Mouse (Mus musculus) liver, embryonic 11.5 days (tissue): ENCODE measurements around the gene Rsph14. TPM values are rescaled to one million over a fixed set of nuclear protein-coding genes. Genes with fewer than 3 reads are reported as not detected.

ENCODE experiments used
- ATAC-seq: fragments of 200-750 bp; cut with Nextera tagmentation; replicated peaks from 2 replicates; pipeline ENCODE4 v1.8.0; 2017; ENCODE audit warnings: moderate number of reproducible peaks, mild to moderate bottlenecking, moderate TSS enrichment, moderate library complexity; ENCODE audit not compliant: low FRiP score
- DNase-seq: peaks from one replicate; pipeline ENCODE4 v3.0.0-alpha.2; 2017; ENCODE audit warnings: low spot score
- H3K27ac ChIP-seq: fragments of 300-500 bp; sonication (generic); 2 replicates; pipeline ENCODE4 v1.5.1; 2014; ENCODE audit warnings: mild to moderate bottlenecking, low read depth, low read length, control low read depth
- H3K27me3 ChIP-seq: fragments of 300-500 bp; sonication (generic); replicated peaks from 2 replicates; pipeline ENCODE4 v1.6.1; 2014; ENCODE audit warnings: low read length, mixed read lengths; ENCODE audit not compliant: control insufficient read depth, insufficient read depth
- H3K36me3 ChIP-seq: fragments of 300-500 bp; sonication (generic); 2 replicates; pipeline ENCODE4 v1.6.1; 2014; ENCODE audit warnings: mild to moderate bottlenecking, low read length, moderate library complexity, mixed read lengths; ENCODE audit not compliant: control insufficient read depth, insufficient read depth
- H3K4me1 ChIP-seq: fragments of 300-500 bp; sonication (generic); replicated peaks from 2 replicates; pipeline ENCODE4 v1.6.1; 2014; ENCODE audit warnings: low read length, mixed read lengths; ENCODE audit not compliant: control insufficient read depth, insufficient read depth
- H3K4me2 ChIP-seq: fragments of 300-500 bp; sonication (generic); 2 replicates; pipeline ENCODE4 v1.6.1; 2014; ENCODE audit warnings: mild to moderate bottlenecking, control low read depth, moderate library complexity
- H3K4me3 ChIP-seq: fragments of 300-500 bp; sonication (generic); 2 replicates; pipeline ENCODE4 v1.5.1; 2014; ENCODE audit warnings: low read depth, low read length, control low read depth
- H3K9ac ChIP-seq: fragments of 300-500 bp; sonication (generic); 2 replicates; pipeline ENCODE4 v1.6.1; 2014; ENCODE audit warnings: low read depth, low read length, control low read depth
- H3K9me3 ChIP-seq: fragments of 300-500 bp; sonication (generic); 2 replicates; pipeline ENCODE4 v1.6.1; 2016; ENCODE audit warnings: low read length, inconsistent platforms, mixed read lengths; ENCODE audit not compliant: control insufficient read depth
- WGBS: fragments of 180-500 bp; shearing (Covaris S2); extraction: QIAGEN DNeasy Blood & Tissue Kit; methylation state at CpG from one replicate; pipeline ENCODE4 v1.1.7; 2014; 5-methylcytosine and 5-hydroxymethylcytosine counted together
- polyA plus RNA-seq: library from polyadenylated mRNA; unstranded; fragments of >200 nt; fragmentation: Nextera tagmentation; extraction: Ambion mirVana; gene quantifications from 2 replicates; pipeline ENCODE4 v1.2.1, GENCODE M21; 2014

Rsph14 gene
- polyA plus RNA-seq, 1 experiment from 2014 or later, result not detected

DNA sequence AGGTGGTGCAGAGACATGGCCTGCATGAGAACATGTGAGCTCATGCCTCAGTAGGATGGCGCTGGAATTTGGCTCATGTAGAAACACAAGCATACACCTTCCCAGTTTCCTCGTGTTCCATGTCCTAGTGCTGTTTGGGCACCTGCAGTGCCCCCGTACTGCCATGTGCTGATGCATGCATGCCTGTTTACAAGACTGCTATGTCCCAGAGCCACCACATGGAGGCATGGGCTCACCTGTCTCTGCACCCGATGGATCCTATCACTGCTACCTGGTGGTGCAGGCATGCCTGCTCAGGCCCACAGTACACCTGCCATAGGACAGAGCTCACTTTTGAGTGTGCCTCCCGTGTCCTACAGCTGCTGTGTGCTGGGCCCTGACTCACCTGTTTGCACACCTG is 94.0 kb downstream of the Rsph14 start:
- Histone ChIP-seq H3K9ac (no peak overlapping the region), H3K27ac (no peak overlapping the region), H3K27me3 (no peaks in the 10 kb centered on the region), H3K36me3 (no peaks in the 10 kb centered on the region), H3K4me2 (no peak overlapping the region), H3K4me1 (no peaks in the 10 kb centered on the region), H3K9me3 (no peaks in the 10 kb centered on the region), H3K4me3 (no peak overlapping the region)
- DNase-seq (no peak), ATAC-seq (no peak)
- 62% methylated on average over 5 of the region's 5 CpGs for WGBS

DNA sequence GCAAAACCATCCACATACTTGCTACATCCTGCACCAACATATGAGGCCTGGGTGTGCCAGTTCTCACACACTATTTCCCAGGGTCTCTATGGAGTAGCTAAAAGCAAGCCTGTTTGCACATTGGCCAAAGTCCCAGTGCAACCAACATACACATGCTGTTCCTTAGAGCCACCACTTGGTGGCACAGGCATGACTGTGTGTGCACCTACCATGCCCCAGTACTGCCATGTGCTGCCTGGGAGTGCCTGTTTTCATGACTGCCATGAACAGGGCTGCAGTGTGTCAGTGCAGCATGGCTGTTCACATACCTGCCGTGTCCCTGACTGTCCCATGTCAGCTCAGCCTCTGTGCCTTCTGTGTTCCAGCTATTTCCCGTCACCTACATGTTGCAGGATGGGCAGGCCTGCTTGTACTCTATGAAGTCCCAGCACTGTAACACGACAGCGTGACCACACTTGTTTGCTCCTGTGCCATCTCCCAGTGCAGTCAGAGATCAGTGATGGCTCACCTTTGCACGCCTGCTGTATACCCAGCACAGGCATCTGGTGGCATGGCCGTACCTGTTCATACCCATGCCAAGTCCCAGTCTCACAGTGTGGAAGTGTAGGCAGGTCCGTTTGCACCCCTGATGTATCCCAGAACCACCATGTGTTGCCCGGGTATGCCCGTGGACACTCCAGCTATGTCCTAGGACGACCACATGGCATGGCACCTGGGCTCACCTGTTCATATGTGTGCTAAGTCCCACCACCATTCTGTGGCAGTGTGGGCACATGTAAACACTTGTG is 95.2 kb downstream of the Rsph14 start:
- WGBS, result 74% methylated on average over 10 of the region's 10 CpGs
- no peaks in the 10 kb centered on the region for H3K27me3 ChIP-seq

DNA sequence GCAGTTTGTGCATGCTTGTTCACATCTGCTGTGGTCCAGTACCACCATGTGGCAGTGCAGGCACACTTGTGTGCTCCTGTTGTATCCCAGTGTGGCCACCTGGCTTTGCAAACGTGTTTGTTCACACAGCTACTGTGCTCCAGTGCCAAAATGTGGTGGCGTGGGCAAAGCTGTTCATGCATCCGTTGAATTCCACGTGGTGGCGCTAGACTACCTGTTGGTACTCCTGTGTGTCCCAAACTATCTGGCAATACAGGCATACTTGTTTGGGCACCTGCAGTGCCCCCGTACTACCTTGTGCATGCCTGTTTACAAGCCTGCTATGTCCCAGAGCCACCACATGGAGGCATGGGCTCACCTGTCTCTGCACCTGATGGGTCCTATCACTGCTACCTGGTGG is 97.4 kb downstream of the Rsph14 start:
- WGBS, result 27% methylated on average over 6 of the region's 6 CpGs
- no peaks in the 10 kb centered on the region for H3K36me3 ChIP-seq
- DNase-seq, result peak; percentile 30
- H3K4me1 ChIP-seq, result no peaks in the 10 kb centered on the region
- no peaks in the 10 kb centered on the region for H3K9me3 ChIP-seq
- H3K9ac ChIP-seq, result no peak overlapping the region
- ATAC-seq, result no peak
- H3K27ac ChIP-seq, result no peak overlapping the region
- H3K27me3 ChIP-seq, result no peaks in the 10 kb centered on the region
- no peak overlapping the region for H3K4me2 ChIP-seq
- no peak overlapping the region for H3K4me3 ChIP-seq

More for the DNA sequence above, 95.2 kb downstream of the Rsph14 start:
- Histone ChIP-seq H3K36me3 (no peaks in the 10 kb centered on the region), H3K4me2 (no peak overlapping the region), H3K9me3 (no peaks in the 10 kb centered on the region), H3K4me1 (no peaks in the 10 kb centered on the region), H3K9ac (no peak overlapping the region), H3K4me3 (no peak overlapping the region), H3K27ac (no peak overlapping the region)
- ATAC-seq, result peak; percentile 47; the same call in 1 of the 2 replicates
- no peak for DNase-seq

DNA sequence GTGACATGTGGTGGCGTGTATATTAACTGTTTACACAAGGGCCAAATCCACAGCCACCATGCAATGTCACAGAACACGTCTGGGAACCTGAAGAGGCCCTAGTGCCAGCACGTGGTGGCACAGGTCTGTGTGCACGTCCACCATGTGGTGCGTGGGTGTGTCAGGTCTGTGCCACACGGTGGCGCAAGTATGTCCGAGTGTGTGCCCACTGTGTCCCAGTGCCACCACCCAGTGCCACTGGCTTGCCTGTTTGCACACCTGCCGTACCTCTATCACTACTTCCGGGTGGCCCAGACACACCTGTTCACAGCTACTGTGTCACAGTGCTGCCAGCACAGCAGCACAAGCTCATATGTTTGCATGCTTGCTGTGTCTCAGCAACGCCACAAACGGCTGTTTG is 97.9 kb downstream of the Rsph14 start:
- Histone ChIP-seq H3K4me2 (no peak overlapping the region), H3K4me1 (no peaks in the 10 kb centered on the region), H3K27me3 (no peaks in the 10 kb centered on the region), H3K9ac (no peak overlapping the region), H3K27ac (no peak overlapping the region), H3K9me3 (no peaks in the 10 kb centered on the region), H3K36me3 (no peaks in the 10 kb centered on the region), H3K4me3 (no peak overlapping the region)
- DNase-seq, result peak; percentile 27
- 76% methylated on average over 12 of the region's 12 CpGs for WGBS
- ATAC-seq, result no peak

DNA sequence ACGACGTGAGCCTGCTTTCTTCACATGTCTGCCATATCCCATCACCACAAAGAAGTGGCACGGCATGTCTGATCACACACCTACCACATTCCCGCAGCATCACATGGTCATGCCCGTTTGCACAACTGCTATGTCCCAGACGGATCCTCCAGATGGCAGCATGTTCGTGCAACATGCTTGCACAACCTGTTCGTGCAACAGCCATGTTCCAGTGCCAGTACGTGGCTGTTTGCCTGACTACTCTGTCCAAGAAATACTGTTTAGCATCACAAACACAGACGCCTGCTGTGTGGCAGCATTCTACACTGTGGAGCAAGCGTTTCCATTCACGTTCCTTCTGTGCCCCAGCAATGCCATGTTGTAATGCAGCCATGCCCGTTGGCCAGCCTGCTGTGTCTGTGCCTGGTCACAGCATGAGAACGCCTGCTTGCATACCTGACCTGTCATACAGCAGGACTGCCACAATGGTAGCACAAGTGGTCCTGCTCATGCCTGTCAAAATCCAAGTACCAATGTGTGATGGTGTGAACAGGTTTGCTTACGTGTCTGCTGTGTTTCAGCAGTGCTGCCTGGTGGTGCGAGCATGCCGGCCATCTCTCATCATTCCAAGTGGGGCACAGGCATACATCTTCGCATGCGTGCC is 98.7 kb downstream of the Rsph14 start:
- DNase-seq (no peak), ATAC-seq (no peak)
- H3K4me2 ChIP-seq, result no peak overlapping the region
- H3K4me3 ChIP-seq, result no peak overlapping the region
- H3K27me3 ChIP-seq, result no peaks in the 10 kb centered on the region
- H3K9ac ChIP-seq, result no peak overlapping the region
- 85% methylated on average over 19 of the region's 19 CpGs for WGBS
- H3K27ac ChIP-seq, result no peak overlapping the region
- no peaks in the 10 kb centered on the region for H3K36me3 ChIP-seq
- H3K4me1 ChIP-seq, result no peaks in the 10 kb centered on the region
- no peaks in the 10 kb centered on the region for H3K9me3 ChIP-seq

DNA sequence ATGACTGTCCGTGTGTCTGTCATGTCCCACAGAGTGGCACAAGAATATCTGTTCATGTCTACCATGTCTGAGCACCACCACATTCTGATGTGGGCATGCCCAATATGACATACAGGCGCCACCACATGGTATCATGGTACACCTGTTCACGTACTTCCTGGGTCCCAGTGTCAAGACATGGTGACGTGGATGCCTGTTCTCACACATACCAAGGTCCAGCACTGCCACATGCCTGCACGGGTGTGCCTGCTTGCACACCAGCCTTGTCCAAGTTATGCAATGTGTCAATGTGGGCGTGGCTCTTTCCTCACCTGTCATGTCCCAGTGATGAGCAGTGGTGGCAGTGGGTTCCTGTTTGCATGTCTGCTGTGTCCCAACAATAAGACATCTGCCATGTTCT is 99.9 kb downstream of the Rsph14 start:
- Histone ChIP-seq H3K4me2 (no peak overlapping the region), H3K27ac (no peak overlapping the region), H3K4me1 (no peaks in the 10 kb centered on the region), H3K36me3 (no peaks in the 10 kb centered on the region), H3K9ac (no peak overlapping the region), H3K9me3 (no peaks in the 10 kb centered on the region), H3K4me3 (no peak overlapping the region), H3K27me3 (no peaks in the 10 kb centered on the region)
- ATAC-seq (no peak), DNase-seq (peak; percentile 29)
- WGBS, result 75% methylated on average over 6 of the region's 6 CpGs

DNA sequence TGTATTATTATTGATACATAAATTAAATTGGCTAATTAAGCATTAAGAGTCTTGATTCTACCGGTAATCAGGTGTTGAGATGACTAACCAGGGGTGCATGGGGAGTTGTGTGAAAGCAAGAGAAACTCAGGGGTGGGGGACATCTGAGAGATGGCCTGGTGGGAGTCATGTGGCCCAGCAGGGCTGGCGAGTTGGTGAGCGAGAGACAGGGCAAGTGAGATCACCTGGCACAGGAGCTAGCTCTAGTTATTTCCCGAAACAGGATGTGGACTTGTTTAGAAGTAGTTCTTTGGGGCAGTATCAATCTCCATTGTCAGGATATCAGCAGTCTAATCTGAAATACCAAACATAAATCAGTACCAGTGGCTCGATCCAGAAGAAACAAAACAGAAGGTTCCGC is 100.8 kb downstream of the Rsph14 start:
- Histone ChIP-seq H3K36me3 (no peaks in the 10 kb centered on the region), H3K4me3 (no peak overlapping the region), H3K4me1 (no peaks in the 10 kb centered on the region), H3K9ac (no peak overlapping the region), H3K9me3 (no peaks in the 10 kb centered on the region), H3K4me2 (no peak overlapping the region), H3K27me3 (no peaks in the 10 kb centered on the region), H3K27ac (no peak overlapping the region)
- WGBS, result 71% methylated on average over 6 of the region's 6 CpGs
- ATAC-seq, result no peak
- no peak for DNase-seq

DNA sequence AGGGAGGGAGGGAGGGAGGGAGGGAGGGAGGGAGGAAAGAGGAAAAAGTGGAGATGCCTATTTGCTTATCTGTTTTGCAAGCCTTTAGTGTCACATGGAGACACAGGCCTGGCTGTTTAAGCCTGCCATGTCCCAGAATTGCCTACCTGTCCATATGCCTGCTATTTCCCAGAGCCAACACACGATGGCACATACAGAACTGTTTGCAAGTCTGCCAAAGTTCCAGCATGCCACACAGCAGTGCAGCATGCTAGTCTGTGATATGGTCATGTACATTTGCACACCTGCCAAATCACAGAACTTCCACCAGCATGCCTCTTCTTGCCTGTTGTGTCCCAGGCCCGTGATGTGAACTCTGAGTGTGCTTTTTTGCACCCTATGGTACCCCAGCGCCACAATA is 101.8 kb downstream of the Rsph14 start:
- ATAC-seq (no peak), DNase-seq (no peak)
- H3K27me3 ChIP-seq, result no peaks in the 10 kb centered on the region
- no peaks in the 10 kb centered on the region for H3K36me3 ChIP-seq
- H3K4me3 ChIP-seq, result no peak overlapping the region
- H3K4me2 ChIP-seq, result no peak overlapping the region
- no peak overlapping the region for H3K9ac ChIP-seq
- H3K9me3 ChIP-seq, result no peaks in the 10 kb centered on the region
- 70% methylated on average over 3 of the region's 3 CpGs for WGBS
- H3K4me1 ChIP-seq, result peaks cover under 1% of the 10 kb centered on the region
- no peak overlapping the region for H3K27ac ChIP-seq

DNA sequence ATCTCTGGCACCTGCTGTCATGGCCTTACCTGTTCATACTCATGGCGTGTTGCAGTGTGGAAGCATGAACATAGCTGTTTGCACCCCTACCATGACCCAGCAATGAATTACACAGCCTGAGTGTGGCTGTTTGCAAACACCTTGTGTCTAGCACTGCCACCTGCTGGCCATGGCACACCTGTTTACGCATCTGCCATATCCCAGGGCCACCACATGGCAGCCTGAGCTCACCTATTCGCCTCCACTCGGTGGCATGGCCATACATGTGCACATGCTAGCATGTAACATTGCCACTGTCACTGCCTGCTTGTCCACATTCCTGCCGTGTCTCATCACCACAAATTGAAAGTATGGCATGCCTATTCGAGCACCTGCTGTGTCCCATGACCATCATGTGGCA is 102.8 kb downstream of the Rsph14 start:
- H3K4me3 ChIP-seq, result no peak overlapping the region
- H3K27me3 ChIP-seq, result no peaks in the 10 kb centered on the region
- DNase-seq (peak; percentile 26), ATAC-seq (no peak)
- no peak overlapping the region for H3K9ac ChIP-seq
- H3K36me3 ChIP-seq, result no peaks in the 10 kb centered on the region
- H3K27ac ChIP-seq, result no peak overlapping the region
- H3K4me2 ChIP-seq, result no peak overlapping the region
- WGBS, result 69% methylated on average over 6 of the region's 6 CpGs
- H3K4me1 ChIP-seq, result peaks cover 5% of the 10 kb centered on the region
- H3K9me3 ChIP-seq, result no peaks in the 10 kb centered on the region
